Mouse (Mus musculus): ENCODE measurements around the gene Ehd4. TPM values are rescaled to one million over a fixed set of nuclear protein-coding genes. Genes with fewer than 3 reads are reported as not detected.
A peak's percentile ranks its signal among the peaks of the same experiment; 100 is the strongest.

Ehd4 gene
- total and polyA plus RNA-seq, 3 experiments, result 15.8 to 35.5 TPM; not detected in 1

- no peaks in the 10 kb centered on the region for H3K9me3 ChIP-seq (replicated peaks; ENCODE audit: insufficient read depth, low read length)
- no peaks in the 10 kb centered on the region for H3K27me3 ChIP-seq (ENCODE audit: control insufficient read depth in 1 of 2, insufficient read depth in 2 of 2, low read length in 2 of 2)
- TF ChIP-seq NRF1 (IDR thresholded peaks at IDR 0.05; ENCODE audit: insufficient read depth, low read depth, low read length, poor library complexity, severe bottlenecking) (no peak), RCOR1 (IDR thresholded peaks at IDR 0.05; ENCODE audit: low read depth, low read length) (no peak), CTCF (IDR thresholded peaks at IDR 0.05 in 2 of 3, conservative IDR thresholded peaks at IDR 0.05 in 1 of 3; ENCODE audit: control insufficient read depth in 1 of 3, insufficient read depth in 1 of 3, low read depth in 2 of 3, low read length in 3 of 3, poor library complexity in 1 of 3, severe bottlenecking in 1 of 3) (peak; percentile 38 to 60 (median 58); a peak in 5 of 6 replicates), SMC3 (IDR thresholded peaks at IDR 0.05; ENCODE audit: low read depth, low read length) (peak; percentile 50), CHD2 (IDR thresholded peaks at IDR 0.05; ENCODE audit: low read length) (no peak), RAD21 (IDR thresholded peaks at IDR 0.05; ENCODE audit: low read depth, low read length) (peak; percentile 28), ETS1 (IDR thresholded peaks at IDR 0.05; ENCODE audit: low read depth, low read length) (no peak)
- no peak overlapping the region for H3K27ac ChIP-seq (ENCODE audit: control insufficient read depth, low read depth, low read length)
- H3K36me3 ChIP-seq (ENCODE audit: control insufficient read depth in 1 of 2, insufficient read depth in 2 of 2, low read length in 2 of 2), result peaks cover 0 to 10% of the 10 kb centered on the region in 2 experiments; a peak in 2 of 4 replicates
- peak; percentile 69 for DNase-seq (ENCODE audit: low read depth, low spot score)
- H3K4me3 ChIP-seq (ENCODE audit: control insufficient read depth in 1 of 2, insufficient read depth in 1 of 2, low read depth in 2 of 2, low read length in 2 of 2), result no peak overlapping the region
- no peak overlapping the region for H3K9ac ChIP-seq (ENCODE audit: control insufficient read depth, low read depth, low read length, poor library complexity, severe bottlenecking)
- peaks cover 8% of the 10 kb centered on the region for H3K79me2 ChIP-seq (ENCODE audit: control insufficient read depth, insufficient read depth, low read length, poor library complexity)
- H3K4me1 ChIP-seq (ENCODE audit: control insufficient read depth in 1 of 2, insufficient read depth in 2 of 2, low read length in 2 of 2), result peaks cover 0 to 5% of the 10 kb centered on the region in 2 experiments; a peak in 3 of 4 replicates
Measured at GRCm38 (mm10) chr2:120157606-120158005, 3.2 kb upstream of the Ehd4 start.

- 0 out of 4 replicates have a peak, but pooled peaks of 1 of the 2 experiments have one; percentile 3 for TF ChIP-seq EP300 (IDR thresholded peaks at IDR 0.05; ENCODE audit: low read depth in 1 of 2, low read length in 2 of 2)
- no peak for TF ChIP-seq ZKSCAN1 (IDR thresholded peaks at IDR 0.05; ENCODE audit: low read depth, low read length)
- no peak for TF ChIP-seq TAL1 (IDR thresholded peaks at IDR 0.05; ENCODE audit: low read length)
- H3K9me3 ChIP-seq (replicated peaks; ENCODE audit: insufficient read depth, low read length), result no peaks in the 10 kb centered on the region
- no peaks in the 10 kb centered on the region for H3K27me3 ChIP-seq (ENCODE audit: control insufficient read depth in 1 of 2, insufficient read depth in 2 of 2, low read length in 2 of 2)
- H3K36me3 ChIP-seq (ENCODE audit: control insufficient read depth in 1 of 2, insufficient read depth in 2 of 2, low read length in 2 of 2), result peaks cover 0 to 10% of the 10 kb centered on the region in 2 experiments; a peak in 3 of 4 replicates
- peaks cover 10% of the 10 kb centered on the region for H3K79me2 ChIP-seq (ENCODE audit: control insufficient read depth, insufficient read depth, low read length, poor library complexity)
- peak overlapping the region; percentile 81 for H3K9ac ChIP-seq (ENCODE audit: control insufficient read depth, low read depth, low read length, poor library complexity, severe bottlenecking)
- H3K27ac ChIP-seq (ENCODE audit: control insufficient read depth, low read depth, low read length), result peak overlapping the region; percentile 19; the same call in 1 of the 2 replicates
- H3K4me1 ChIP-seq (ENCODE audit: control insufficient read depth in 1 of 2, insufficient read depth in 2 of 2, low read length in 2 of 2), result peaks cover 0 to 3% of the 10 kb centered on the region in 2 experiments; a peak in 3 of 4 replicates
- H3K4me3 ChIP-seq (ENCODE audit: control insufficient read depth in 1 of 2, insufficient read depth in 1 of 2, low read depth in 2 of 2, low read length in 2 of 2), result peak overlapping the region; percentile 85 to 99
- DNase-seq (ENCODE audit: low read depth, low spot score), result peak; percentile 74
Measured at GRCm38 (mm10) chr2:120153586-120154360, 633 bp downstream of the Ehd4 start.

- Histone ChIP-seq H3K4me1 (ENCODE audit: control insufficient read depth in 1 of 2, insufficient read depth in 2 of 2, low read length in 2 of 2) (no peaks in the 10 kb centered on the region; a peak in 2 of 4 replicates), H3K36me3 (ENCODE audit: control insufficient read depth in 1 of 2, insufficient read depth in 2 of 2, low read length in 2 of 2) (peaks cover 0 to 10% of the 10 kb centered on the region in 2 experiments; a peak in 3 of 4 replicates)
- TF ChIP-seq NELFE (IDR thresholded peaks at IDR 0.05; ENCODE audit: low read depth, low read length) (no peak), RCOR1 (IDR thresholded peaks at IDR 0.05; ENCODE audit: low read depth, low read length) (no peak), NRF1 (IDR thresholded peaks at IDR 0.05; ENCODE audit: insufficient read depth, low read depth, low read length, poor library complexity, severe bottlenecking) (no peak), SIN3A (IDR thresholded peaks at IDR 0.05; ENCODE audit: low read length) (no peak), USF1 (IDR thresholded peaks at IDR 0.05; ENCODE audit: low read depth, low read length) (no peak), USF2 (IDR thresholded peaks at IDR 0.05; ENCODE audit: borderline replicate concordance in 1 of 2, insufficient read depth in 1 of 2, low read depth in 1 of 2, low read length in 2 of 2) (no peak), POLR2AphosphoS5 (IDR thresholded peaks at IDR 0.05; ENCODE audit: borderline replicate concordance, low read depth, low read length) (no peak), SMC3 (IDR thresholded peaks at IDR 0.05; ENCODE audit: low read depth, low read length) (no peak), POLR2A (IDR thresholded peaks at IDR 0.05; ENCODE audit: control insufficient read depth in 1 of 2, insufficient read depth in 1 of 2, low read depth in 1 of 2, low read length in 2 of 2, poor library complexity in 1 of 2) (no peak), ZMIZ1 (IDR thresholded peaks at IDR 0.05; ENCODE audit: low read depth, low read length) (no peak)
Measured at GRCm38 (mm10) chr2:120150571-120150970, 3.8 kb downstream of the Ehd4 start.

More at GRCm38 (mm10) chr2:120150571-120150970, 3.8 kb downstream of the Ehd4 start:
- Histone ChIP-seq H3K9ac (ENCODE audit: control insufficient read depth, low read depth, low read length, poor library complexity, severe bottlenecking) (no peak overlapping the region), H3K27me3 (ENCODE audit: control insufficient read depth in 1 of 2, insufficient read depth in 2 of 2, low read length in 2 of 2) (no peaks in the 10 kb centered on the region), H3K27ac (ENCODE audit: control insufficient read depth, low read depth, low read length) (no peak overlapping the region), H3K9me3 (replicated peaks; ENCODE audit: insufficient read depth, low read length) (no peaks in the 10 kb centered on the region), H3K4me3 (ENCODE audit: control insufficient read depth in 1 of 2, insufficient read depth in 1 of 2, low read depth in 2 of 2, low read length in 2 of 2) (no peak overlapping the region), H3K79me2 (ENCODE audit: control insufficient read depth, insufficient read depth, low read length, poor library complexity) (peaks cover 12% of the 10 kb centered on the region)
- no peak for DNase-seq (ENCODE audit: low read depth, low spot score)
